In genomic region chr13:57659872-57660271, GRCm38 (mm10) we compare ENCODE assay signal across 21 mouse cellular contexts.
DNase-seq lines count a peak whose midpoint lies in the region; ATAC-seq lines count a peak whose summit lies in the region.
"Had no signal": no experiment of that assay in that cellular context is flagged by ENCODE, and none has a peak within 500 bp of the region (broad histone marks: within the 10 kb centered on the region; RNA-seq: fewer than 3 reads in every experiment).

No protein-coding gene starts in this region.

- H3K9me3 ChIP-seq in heart, embryonic 11.5 days (replicated peaks; ENCODE audit: control insufficient read depth, low read length) = no peaks in the 10 kb centered on the region
- H3K9me3 ChIP-seq in liver, embryonic 15.5 days (replicated peaks) = no peaks in the 10 kb centered on the region
- H3K9me3 ChIP-seq: forebrain, embryonic 13.5 days; heart, embryonic 13.5 days; limb, embryonic 12.5 days had no signal

- H3K9ac ChIP-seq in heart, embryonic 11.5 days (ENCODE audit: low read depth, low read length) = peak overlapping the region; percentile 43; the same call in 1 of the 2 replicates
- no peak overlapping the region; the same call in 1 of the 2 replicates for H3K9ac ChIP-seq in liver, embryonic 15.5 days
- H3K9ac ChIP-seq: forebrain, embryonic 13.5 days; heart, embryonic 13.5 days; limb, embryonic 12.5 days; lung, embryonic 14.5 days had no signal

- 0 out of 2 replicates have a peak, but pooled peaks cover 5% of the 10 kb centered on the region for H3K27me3 ChIP-seq in heart, embryonic 11.5 days (ENCODE audit: control insufficient read depth, insufficient read depth, low read length)
- H3K27me3 ChIP-seq in liver, embryonic 15.5 days = no peaks in the 10 kb centered on the region
- H3K27me3 ChIP-seq: CH12.LX had no signal

- H3K4me1 ChIP-seq in heart, embryonic 11.5 days (ENCODE audit: control insufficient read depth, insufficient read depth, low read length) = peaks cover 11% of the 10 kb centered on the region; the same call in 1 of the 2 replicates
- peaks cover 58% of the 10 kb centered on the region for H3K4me1 ChIP-seq in liver, embryonic 15.5 days (replicated peaks)
- H3K4me1 ChIP-seq: forebrain, embryonic 13.5 days had no signal

- H3K36me3 ChIP-seq in heart, embryonic 11.5 days (ENCODE audit: control insufficient read depth, insufficient read depth, low read length) = no peaks in the 10 kb centered on the region
- no peaks in the 10 kb centered on the region for H3K36me3 ChIP-seq in liver, embryonic 15.5 days (replicated peaks)
- H3K36me3 ChIP-seq: heart, embryonic 13.5 days; limb, embryonic 12.5 days had no signal

- H3K27ac ChIP-seq in heart, embryonic 11.5 days (ENCODE audit: low read depth, low read length) = peak overlapping the region; percentile 47; the same call in 1 of the 2 replicates
- peak overlapping the region; percentile 78 for H3K27ac ChIP-seq in liver, embryonic 15.5 days (replicated peaks)
- H3K27ac ChIP-seq: forebrain, embryonic 13.5 days; heart, embryonic 13.5 days; hindbrain, postnatal 0 days; kidney, postnatal 0 days; limb, embryonic 12.5 days had no signal

- intact Hi-C loops in heart, postnatal 10 days (cut with DNase I) = no loop called here

- peak; percentile 55 for DNase-seq in adrenal gland, postnatal 10 days
- DNase-seq in adrenal gland, adult 8-10 months = no peak
- no peak for DNase-seq in heart, postnatal 10 days
- peak; percentile 19 for DNase-seq in adrenal gland, postnatal 25 days
- no peak for DNase-seq in urinary bladder, adult 2 months (ENCODE audit: low spot score)
- DNase-seq: cerebellum, adult 2 months; cerebellum, postnatal 36 days; gastrocnemius, postnatal 36 days; heart, postnatal 36 days; lung, embryonic 14.5 days; lung, postnatal 36 days; right cerebral cortex, postnatal 4 days had no signal

- no peak for ATAC-seq in heart, embryonic 11.5 days (replicated peaks; ENCODE audit: insufficient number of reproducible peaks, low FRiP score, low TSS enrichment)
- peak; percentile 48 for ATAC-seq in liver, embryonic 15.5 days (ENCODE audit: insufficient read depth)
- ATAC-seq: forebrain, embryonic 13.5 days; hindbrain, postnatal 0 days; intestine, postnatal 0 days had no signal

- no peak overlapping the region for H3K4me2 ChIP-seq in heart, embryonic 11.5 days
- 0 out of 2 replicates have a peak overlapping the region, but pooled peaks have one; percentile 54 for H3K4me2 ChIP-seq in liver, embryonic 15.5 days
- H3K4me2 ChIP-seq: forebrain, embryonic 13.5 days; heart, embryonic 13.5 days; limb, embryonic 12.5 days; lung, embryonic 14.5 days had no signal

- WGBS in heart, embryonic 11.5 days (ENCODE audit: insufficient replicate concordance) = 68% methylated on average over 3 of the region's 3 CpGs
- 52% methylated on average over 3 of the region's 3 CpGs for WGBS in liver, embryonic 15.5 days (ENCODE audit: insufficient replicate concordance)

- H3K4me3 ChIP-seq in heart, embryonic 11.5 days (ENCODE audit: low read depth, low read length) = no peak overlapping the region
- no peak overlapping the region for H3K4me3 ChIP-seq in liver, embryonic 15.5 days (replicated peaks)
- H3K4me3 ChIP-seq: forebrain, embryonic 13.5 days; heart, embryonic 13.5 days; limb, embryonic 12.5 days had no signal

Comparison
In these comparisons a context has a peak if more than half of its experiments do, and no peak if none do; other contexts are left out.
1. DNase-seq: peak in adrenal gland, postnatal 10 days (single experiment) and adrenal gland, postnatal 25 days (single experiment); none in adrenal gland, adult 8-10 months (single experiment), heart, postnatal 10 days (0 of 2) and urinary bladder, adult 2 months (single experiment).